Mouse (Mus musculus): ENCODE data around the gene Leng9. TPM values are rescaled to one million over a fixed set of nuclear protein-coding genes. Genes with fewer than 3 reads are reported as not detected.

The Leng9 gene
- total and polyA plus RNA-seq, 2 experiments, result 2.0 to 4.7 TPM

DNA sequence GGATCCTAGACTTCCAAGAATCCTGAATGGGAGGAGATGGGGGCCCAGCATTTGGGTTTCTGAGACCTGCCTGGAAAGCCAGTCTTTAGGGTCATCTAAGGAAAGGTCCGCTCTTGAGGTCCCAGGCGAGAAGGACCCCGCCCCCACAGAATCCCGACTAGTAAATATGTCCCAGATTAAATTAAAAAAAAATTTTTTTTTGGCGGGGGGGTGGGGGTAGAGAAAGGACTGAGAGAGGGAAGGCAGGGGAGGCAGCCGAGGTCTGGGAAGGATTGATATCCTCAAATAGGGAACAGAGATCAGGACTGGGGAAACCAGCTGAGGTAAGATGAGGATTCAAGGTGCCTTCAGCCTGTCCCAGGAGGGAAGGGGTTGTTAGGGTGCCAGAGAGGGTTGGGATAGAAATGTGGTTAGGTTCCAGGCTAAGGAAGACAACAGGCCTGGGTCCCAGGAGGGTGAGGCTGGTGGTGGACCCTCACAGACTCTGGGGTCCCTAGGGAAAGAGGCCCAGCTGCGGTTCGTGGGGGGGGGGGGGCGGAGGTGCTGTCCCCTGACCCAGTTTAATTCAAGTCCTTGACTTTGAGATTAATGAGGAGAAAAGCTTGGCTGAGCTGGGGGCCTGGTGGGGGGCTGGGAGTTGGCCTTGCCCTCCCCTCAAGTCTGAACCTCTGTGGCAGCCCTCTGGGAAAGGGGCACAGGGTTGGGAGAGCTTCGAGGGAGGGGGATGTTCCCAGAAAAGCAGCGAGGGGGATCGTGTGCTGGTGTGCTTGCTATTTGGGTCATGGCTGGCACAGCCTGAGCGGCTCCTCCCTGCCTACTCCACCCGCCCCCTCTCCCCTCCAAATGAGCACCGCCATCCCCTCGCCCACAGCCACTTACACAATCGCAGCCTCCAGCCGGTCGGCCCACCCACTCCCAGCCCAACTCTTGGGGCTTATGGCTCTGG lies 29.9 kb downstream of the Leng9 start:
- 28% methylated on average over 18 of the region's 19 CpGs for WGBS

DNA sequence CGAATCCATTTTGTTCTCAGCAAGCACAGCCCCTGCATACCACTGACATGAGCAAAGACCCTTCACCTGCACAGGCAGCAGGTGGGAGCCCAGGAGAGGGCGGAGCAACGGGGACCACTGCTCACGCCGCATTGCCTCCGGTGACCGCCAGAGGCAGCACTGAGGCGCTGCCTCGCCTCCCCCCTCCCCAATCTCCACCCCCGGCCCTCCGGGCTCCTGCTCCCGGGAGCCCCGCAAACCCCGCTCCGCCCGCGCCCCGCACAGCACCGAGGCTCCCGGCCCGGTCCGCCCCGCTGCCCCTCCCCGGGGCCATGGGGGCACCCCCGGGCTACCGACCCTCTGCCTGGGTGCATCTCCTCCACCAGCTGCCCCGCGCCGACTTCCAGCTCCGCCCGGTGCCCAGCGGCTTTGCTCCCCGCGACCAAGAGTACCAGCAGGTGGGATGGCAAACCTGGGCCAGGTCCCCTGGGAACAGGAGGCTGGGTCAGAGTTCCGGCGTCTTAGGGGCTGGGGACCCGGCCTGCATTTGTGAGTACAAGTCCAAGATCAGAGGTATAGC lies 30.8 kb downstream of the Leng9 start, which contains the start of gene Ttyh1:
Gene Ttyh1 (plus strand): TSS at position 65 of the 559 bp plus-strand sequence.
- Histone ChIP-seq H3K27me3 (ENCODE audit: control insufficient read depth, insufficient read depth, low read length) (peaks cover 15% of the 10 kb centered on the region), H3K79me2 (ENCODE audit: control insufficient read depth, insufficient read depth, low read length) (no peaks in the 10 kb centered on the region), H3K27ac (replicated peaks; ENCODE audit: insufficient read depth, low read depth, low read length) (no peak within 1 kb of the TSS), H3K9ac (ENCODE audit: low read depth, low read length) (no peak within 1 kb of the TSS), H3K36me3 (ENCODE audit: control insufficient read depth, insufficient read depth, low read length) (no peaks in the 10 kb centered on the region), H3K4me3 (ENCODE audit: insufficient read depth, low read depth, low read length) (peak within 1 kb of the TSS; percentile 25; the same call in 1 of the 2 replicates), H3K4me1 (ENCODE audit: control insufficient read depth, insufficient read depth, low read length) (no peaks in the 10 kb centered on the region)
- TF ChIP-seq CTCF (IDR thresholded peaks at IDR 0.05; ENCODE audit: low read depth, low read length), result peak; percentile 71
- no peak for TF ChIP-seq POLR2A (IDR thresholded peaks at IDR 0.05; ENCODE audit: extremely low read depth, insufficient read depth, low read length)
- 3% methylated on average over 31 of the region's 37 CpGs for WGBS
- DNase-seq (ENCODE audit: extremely low read depth, low read depth, low spot score), result no peak

More for the DNA sequence above, 29.9 kb downstream of the Leng9 start:
- TF ChIP-seq POLR2A (IDR thresholded peaks at IDR 0.05; ENCODE audit: extremely low read depth, insufficient read depth, low read length) (no peak), CTCF (IDR thresholded peaks at IDR 0.05; ENCODE audit: low read depth, low read length) (no peak)
- Histone ChIP-seq H3K27me3 (ENCODE audit: control insufficient read depth, insufficient read depth, low read length) (peaks cover 15% of the 10 kb centered on the region), H3K27ac (replicated peaks; ENCODE audit: insufficient read depth, low read depth, low read length) (no peak overlapping the region), H3K4me3 (ENCODE audit: insufficient read depth, low read depth, low read length) (no peak overlapping the region), H3K79me2 (ENCODE audit: control insufficient read depth, insufficient read depth, low read length) (no peaks in the 10 kb centered on the region), H3K36me3 (ENCODE audit: control insufficient read depth, insufficient read depth, low read length) (no peaks in the 10 kb centered on the region), H3K9ac (ENCODE audit: low read depth, low read length) (no peak overlapping the region), H3K4me1 (ENCODE audit: control insufficient read depth, insufficient read depth, low read length) (no peaks in the 10 kb centered on the region)
- no peak for DNase-seq (ENCODE audit: extremely low read depth, low read depth, low spot score)

GRCm38 (mm10) chr7:4117050-4117814 lies 32.9 kb downstream of the Leng9 start:
- no peak overlapping the region for H3K9ac ChIP-seq (ENCODE audit: low read depth, low read length)
- no peak for DNase-seq (ENCODE audit: extremely low read depth, low read depth, low spot score)
- H3K4me3 ChIP-seq (ENCODE audit: insufficient read depth, low read depth, low read length), result no peak overlapping the region
- TF ChIP-seq POLR2A (IDR thresholded peaks at IDR 0.05; ENCODE audit: extremely low read depth, insufficient read depth, low read length), result no peak
- no peak for TF ChIP-seq CTCF (IDR thresholded peaks at IDR 0.05; ENCODE audit: low read depth, low read length)
- H3K36me3 ChIP-seq (ENCODE audit: control insufficient read depth, insufficient read depth, low read length), result no peaks in the 10 kb centered on the region
- H3K4me1 ChIP-seq (ENCODE audit: control insufficient read depth, insufficient read depth, low read length), result no peaks in the 10 kb centered on the region
- 66% methylated on average over 8 of the region's 8 CpGs for WGBS
- peaks cover 15% of the 10 kb centered on the region for H3K27me3 ChIP-seq (ENCODE audit: control insufficient read depth, insufficient read depth, low read length)
- H3K27ac ChIP-seq (replicated peaks; ENCODE audit: insufficient read depth, low read depth, low read length), result no peak overlapping the region
- H3K79me2 ChIP-seq (ENCODE audit: control insufficient read depth, insufficient read depth, low read length), result no peaks in the 10 kb centered on the region

DNA sequence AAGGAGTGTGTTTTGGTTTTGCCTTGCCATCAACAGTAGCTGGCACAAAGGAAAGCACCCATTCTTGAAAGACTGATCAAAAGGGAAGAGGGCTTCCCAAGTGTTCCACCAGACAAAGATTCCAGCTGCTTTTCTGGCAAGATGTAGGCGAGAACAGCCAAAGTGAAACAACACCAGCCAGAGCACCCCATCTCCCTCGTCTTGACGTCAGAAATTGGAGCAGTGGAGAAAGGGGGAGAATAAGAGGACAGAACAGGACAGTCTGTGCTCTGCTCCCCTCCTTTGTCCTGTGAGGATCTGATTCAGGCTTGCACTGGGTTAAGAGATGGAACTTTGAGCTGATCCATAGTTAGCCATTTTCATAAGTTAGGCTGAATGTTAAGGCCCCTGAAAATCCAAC lies 38.4 kb downstream of the Leng9 start:
- H3K36me3 ChIP-seq (ENCODE audit: control insufficient read depth, insufficient read depth, low read length), result no peaks in the 10 kb centered on the region
- H3K27ac ChIP-seq (replicated peaks; ENCODE audit: insufficient read depth, low read depth, low read length), result no peak overlapping the region
- DNase-seq (ENCODE audit: extremely low read depth, low read depth, low spot score), result no peak
- no peaks in the 10 kb centered on the region for H3K27me3 ChIP-seq (ENCODE audit: control insufficient read depth, insufficient read depth, low read length)
- WGBS, result 34% methylated on average over 3 of the region's 3 CpGs
- no peaks in the 10 kb centered on the region for H3K4me1 ChIP-seq (ENCODE audit: control insufficient read depth, insufficient read depth, low read length)
- no peaks in the 10 kb centered on the region for H3K79me2 ChIP-seq (ENCODE audit: control insufficient read depth, insufficient read depth, low read length)
- TF ChIP-seq CTCF (IDR thresholded peaks at IDR 0.05; ENCODE audit: low read depth, low read length) (no peak), POLR2A (IDR thresholded peaks at IDR 0.05; ENCODE audit: extremely low read depth, insufficient read depth, low read length) (no peak)
- no peak overlapping the region for H3K4me3 ChIP-seq (ENCODE audit: insufficient read depth, low read depth, low read length)
- H3K9ac ChIP-seq (ENCODE audit: low read depth, low read length), result no peak overlapping the region

GRCm38 (mm10) chr7:4103411-4103810 lies 46.8 kb downstream of the Leng9 start:
- no peaks in the 10 kb centered on the region for H3K4me1 ChIP-seq (ENCODE audit: control insufficient read depth, insufficient read depth, low read length)
- H3K27me3 ChIP-seq (ENCODE audit: control insufficient read depth, insufficient read depth, low read length), result no peaks in the 10 kb centered on the region
- no peak overlapping the region for H3K27ac ChIP-seq (replicated peaks; ENCODE audit: insufficient read depth, low read depth, low read length)
- H3K4me3 ChIP-seq (ENCODE audit: insufficient read depth, low read depth, low read length), result no peak overlapping the region
- H3K36me3 ChIP-seq (ENCODE audit: control insufficient read depth, insufficient read depth, low read length), result no peaks in the 10 kb centered on the region
- TF ChIP-seq CTCF (IDR thresholded peaks at IDR 0.05; ENCODE audit: low read depth, low read length), result peak; percentile 47
- no peak for TF ChIP-seq POLR2A (IDR thresholded peaks at IDR 0.05; ENCODE audit: extremely low read depth, insufficient read depth, low read length)
- DNase-seq (ENCODE audit: extremely low read depth, low read depth, low spot score), result peak; percentile 35
- no peak overlapping the region for H3K9ac ChIP-seq (ENCODE audit: low read depth, low read length)
- whole genome bisulfite sequencing, result 16% methylated on average over 4 of the region's 4 CpGs
- H3K79me2 ChIP-seq (ENCODE audit: control insufficient read depth, insufficient read depth, low read length), result no peaks in the 10 kb centered on the region

Data from liver, adult 2 months (tissue).